Mouse (Mus musculus) forebrain, embryonic 16.5 days (tissue): ENCODE results near the gene Zfp273. TPM values are rescaled to one million over a fixed set of nuclear protein-coding genes. Genes with fewer than 3 reads are reported as not detected.
A peak's percentile ranks its signal among the peaks of the same experiment; 100 is the strongest.
"Not testable (repeated sequence)": the region's sequence is repeated elsewhere in the genome, so short reads cannot be mapped to it uniquely, and the experiment has no call there.

Source experiments
- ATAC-seq: fragments of 200-750 bp; cut with Nextera tagmentation; 2 replicates; pipeline ENCODE4 v1.8.0; 2017; ENCODE audit warnings: mild to moderate bottlenecking, moderate library complexity
- H3K27ac ChIP-seq: fragments of 300-500 bp; sonication (generic); 2 replicates; pipeline ENCODE4 v1.5.1; 2014; ENCODE audit warnings: low read length, control low read depth
- H3K27me3 ChIP-seq: fragments of 300-500 bp; sonication (generic); replicated peaks from 2 replicates; pipeline ENCODE4 v1.6.1; 2014; ENCODE audit warnings: low read length; ENCODE audit not compliant: control insufficient read depth, insufficient read depth
- H3K36me3 ChIP-seq: fragments of 300-500 bp; sonication (generic); 2 replicates; pipeline ENCODE4 v1.6.1; 2014; ENCODE audit not compliant: control insufficient read depth, insufficient read depth
- H3K4me1 ChIP-seq: fragments of 300-500 bp; sonication (generic); replicated peaks from 2 replicates; pipeline ENCODE4 v1.6.1; 2014; ENCODE audit warnings: low read length; ENCODE audit not compliant: control insufficient read depth, insufficient read depth
- H3K4me2 ChIP-seq: fragments of 300-500 bp; sonication (generic); 2 replicates; pipeline ENCODE4 v1.6.1; 2014; ENCODE audit warnings: mild to moderate bottlenecking, low read length, control low read depth
- H3K4me3 ChIP-seq: fragments of 300-500 bp; sonication (generic); replicated peaks from 2 replicates; pipeline ENCODE4 v1.5.1; 2014; ENCODE audit warnings: mild to moderate bottlenecking, low read length, control low read depth
- H3K9ac ChIP-seq: fragments of 300-500 bp; sonication (generic); replicated peaks from 2 replicates; pipeline ENCODE4 v1.6.1; 2014; ENCODE audit warnings: low read depth, low read length, control low read depth
- H3K9me3 ChIP-seq: fragments of 300-500 bp; sonication (generic); 2 replicates; pipeline ENCODE4 v1.6.1; 2016; ENCODE audit warnings: low read length; ENCODE audit not compliant: control insufficient read depth
- WGBS: fragments of 180-500 bp; shearing (Covaris S2); extraction: QIAGEN DNeasy Blood & Tissue Kit; methylation state at CpG from one replicate; pipeline ENCODE4 v1.1.7; 2014; 5-methylcytosine and 5-hydroxymethylcytosine counted together
- polyA plus RNA-seq: library from polyadenylated mRNA; unstranded; fragments of >200 nt; fragmentation: Nextera tagmentation; extraction: Ambion mirVana; gene quantifications from 2 replicates; pipeline ENCODE4 v1.2.1, GENCODE M21; 2015

The Zfp273 gene
- 15.1 and 17.0 TPM in 2 replicates for polyA plus RNA-seq

DNA sequence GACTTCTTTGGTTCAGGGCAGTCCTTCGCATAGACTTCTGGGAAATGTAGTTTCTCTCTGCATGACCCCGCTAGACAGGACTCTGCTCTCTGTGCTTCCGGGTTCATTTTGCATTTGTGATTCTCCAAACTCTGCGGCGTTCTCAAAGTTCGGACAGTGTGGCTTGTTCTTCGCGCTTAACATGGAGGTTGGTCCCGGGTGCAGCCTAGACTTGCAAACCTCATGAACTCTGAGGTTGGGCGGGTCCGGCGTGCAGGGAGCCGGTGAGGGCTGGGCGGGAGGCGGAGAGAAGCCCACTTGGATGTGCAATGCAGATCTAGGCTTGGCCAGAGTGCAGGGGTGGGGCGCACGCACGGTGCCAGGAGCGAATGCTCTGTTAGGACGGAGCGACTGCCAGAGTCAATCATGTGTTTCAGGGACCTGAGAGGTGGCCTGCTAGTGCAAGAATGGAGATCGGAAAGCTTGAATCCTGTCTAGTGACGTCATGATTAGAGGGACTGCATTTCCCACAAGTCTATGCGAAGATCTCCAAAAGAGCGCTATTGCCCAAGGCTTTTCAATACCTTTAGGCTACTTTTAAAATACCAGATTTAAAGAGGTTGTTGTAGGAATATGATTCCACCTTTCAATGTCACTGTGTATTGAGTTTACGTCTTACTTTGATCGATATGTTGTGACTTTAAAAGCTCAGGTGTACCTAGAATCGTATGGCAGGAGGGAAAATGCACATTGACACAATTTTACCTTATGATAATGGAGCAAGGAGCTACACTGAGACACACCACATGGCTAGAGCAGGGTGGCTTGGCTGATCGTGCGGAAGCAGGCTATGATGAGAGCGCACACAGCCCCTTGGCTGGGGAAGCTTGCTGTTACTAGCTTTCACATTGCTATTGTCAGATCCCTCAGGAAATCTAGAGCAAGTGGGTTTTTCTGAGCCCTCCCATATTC, at the start of gene Zfp273:
Gene Zfp273 (plus strand): TSS at position 31 of the 951 bp plus-strand sequence.
- H3K4me2 ChIP-seq: peak within 1 kb of the TSS; percentile 75
- peaks cover 6% of the 10 kb centered on the region for H3K9me3 ChIP-seq
- H3K27me3 ChIP-seq: no peaks in the 10 kb centered on the region
- peak within 1 kb of the TSS; percentile 78 for H3K9ac ChIP-seq
- peak within 1 kb of the TSS; percentile 91 for H3K4me3 ChIP-seq
- peak within 1 kb of the TSS; percentile 86 for H3K27ac ChIP-seq
- ATAC-seq: peak; percentile 96
- H3K4me1 ChIP-seq: peaks cover 3% of the 10 kb centered on the region
- 0 out of 2 replicates have a peak, but pooled peaks cover 3% of the 10 kb centered on the region for H3K36me3 ChIP-seq
- WGBS: 3% methylated on average over 31 of the region's 31 CpGs

DNA sequence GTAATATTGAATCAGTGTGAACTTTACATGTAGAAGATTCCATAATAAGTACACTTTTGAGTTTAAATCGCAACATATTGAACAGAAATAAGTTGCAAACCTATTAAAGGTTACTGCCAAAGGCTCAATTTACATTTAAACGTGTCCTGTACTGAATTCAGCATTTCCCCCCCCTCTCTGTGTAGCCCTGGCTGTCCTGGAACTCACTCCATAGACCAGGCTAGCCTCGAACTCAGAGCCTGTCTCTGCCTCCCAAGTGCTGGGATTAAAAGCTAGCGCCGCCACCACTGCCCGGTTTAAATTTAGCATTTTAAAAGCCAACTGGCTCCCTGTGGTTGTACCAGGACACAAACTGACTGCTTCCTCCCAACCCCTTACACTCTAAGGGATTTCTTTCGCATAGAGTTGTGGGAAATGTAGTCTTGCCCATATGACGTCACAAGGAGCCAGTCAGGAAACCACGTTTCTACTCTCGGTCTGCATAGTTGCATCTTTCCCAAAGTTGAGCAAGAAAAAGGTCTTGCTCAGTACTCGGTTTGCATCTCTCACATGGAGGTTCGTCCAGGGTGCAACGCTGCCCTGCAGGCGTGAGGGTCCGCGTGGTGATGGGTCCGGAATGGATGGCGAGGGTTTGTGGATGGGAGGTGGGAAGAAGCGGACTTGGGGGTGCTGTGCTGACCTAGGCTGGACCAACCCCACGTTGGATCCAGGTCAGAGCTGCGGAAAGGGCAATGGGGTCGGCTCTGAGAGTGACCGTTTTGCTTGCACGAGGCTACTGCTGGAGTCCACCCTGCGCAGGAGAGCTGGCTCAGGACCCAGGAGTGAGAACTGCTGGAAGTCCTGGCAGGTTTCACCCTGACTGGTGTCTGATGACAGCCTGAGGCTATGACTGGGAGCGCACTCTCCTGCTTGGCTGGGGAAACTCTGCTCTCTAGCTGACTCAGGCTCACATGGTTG, 34.0 kb upstream of the Zfp273 start, which contains the start of gene Zfp493:
Gene Zfp493 (plus strand): TSS at position 429 of the 957 bp plus-strand sequence.
- Histone ChIP-seq H3K9ac (peak within 1 kb of the TSS; percentile 79), H3K4me2 (peak within 1 kb of the TSS; percentile 89), H3K4me3 (peak within 1 kb of the TSS; percentile 87), H3K27ac (no peak within 1 kb of the TSS), H3K27me3 (no peaks in the 10 kb centered on the region), H3K36me3 (no peaks in the 10 kb centered on the region), H3K9me3 (no peaks in the 10 kb centered on the region), H3K4me1 (peaks cover 4% of the 10 kb centered on the region)
- peak; percentile 98 for ATAC-seq
- 7% methylated on average over 26 of the region's 26 CpGs for WGBS

DNA sequence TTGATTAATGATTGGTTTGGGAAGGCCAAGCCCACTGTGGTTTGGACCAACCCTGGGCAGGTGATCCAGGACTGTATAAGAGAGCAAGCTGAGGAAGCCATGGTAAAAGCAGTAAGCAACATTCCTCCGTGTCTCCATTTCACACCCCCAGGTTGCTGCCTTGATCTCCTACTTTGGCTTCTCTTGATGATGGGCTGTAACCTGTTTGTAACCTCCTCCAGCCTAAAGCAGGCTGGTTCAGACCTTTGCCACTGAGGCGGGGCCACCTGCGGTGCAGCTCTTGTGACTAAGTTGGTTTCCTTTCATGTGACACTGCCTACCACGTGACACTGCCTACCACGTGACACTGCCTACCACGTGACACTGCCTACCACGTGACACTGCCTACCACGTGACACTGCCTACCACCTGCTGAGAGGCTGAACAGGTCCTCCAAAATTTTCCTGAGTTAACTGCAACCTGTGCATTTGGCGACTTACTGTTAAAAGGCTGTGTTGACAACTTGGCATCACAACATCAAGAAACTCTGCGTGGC, 21.6 kb upstream of the Zfp273 start:
- H3K27me3 ChIP-seq: no peaks in the 10 kb centered on the region
- WGBS: 96% methylated on average over 10 of the region's 10 CpGs
- no peak overlapping the region for H3K4me3 ChIP-seq
- 0 out of 2 replicates have a peak, but pooled peaks cover 2% of the 10 kb centered on the region for H3K36me3 ChIP-seq
- no peaks in the 10 kb centered on the region for H3K9me3 ChIP-seq
- H3K4me2 ChIP-seq: no peak overlapping the region
- no peaks in the 10 kb centered on the region for H3K4me1 ChIP-seq
- no peak overlapping the region for H3K9ac ChIP-seq
- H3K27ac ChIP-seq: no peak overlapping the region
- no peak for ATAC-seq

DNA sequence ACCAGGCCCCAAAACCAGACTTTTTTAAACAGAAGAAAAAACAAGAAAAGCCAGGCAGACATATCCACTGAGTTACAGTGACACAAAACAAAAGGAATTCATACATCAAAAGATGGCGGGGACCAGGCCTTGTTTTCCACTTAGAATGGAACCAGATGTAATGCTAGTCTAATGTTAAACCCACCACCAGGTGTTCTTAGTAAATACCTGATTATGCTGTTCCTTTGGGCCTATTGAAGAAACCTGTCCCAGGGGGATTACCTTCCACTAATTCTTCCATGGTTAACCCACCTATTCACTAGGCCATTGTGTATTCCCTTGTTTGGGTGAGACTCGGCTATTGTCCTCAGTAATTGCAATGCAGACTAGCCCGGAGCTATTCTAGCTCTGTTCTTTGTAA, 14.9 kb upstream of the Zfp273 start:
- ATAC-seq: no peak
- Histone ChIP-seq H3K27me3 (no peaks in the 10 kb centered on the region), H3K9ac (no peak overlapping the region), H3K36me3 (no peaks in the 10 kb centered on the region), H3K9me3 (no peaks in the 10 kb centered on the region), H3K4me3 (no peak overlapping the region), H3K4me2 (no peak overlapping the region), H3K27ac (no peak overlapping the region), H3K4me1 (no peaks in the 10 kb centered on the region)
- 35% methylated on average over 3 of the region's 3 CpGs for WGBS

DNA sequence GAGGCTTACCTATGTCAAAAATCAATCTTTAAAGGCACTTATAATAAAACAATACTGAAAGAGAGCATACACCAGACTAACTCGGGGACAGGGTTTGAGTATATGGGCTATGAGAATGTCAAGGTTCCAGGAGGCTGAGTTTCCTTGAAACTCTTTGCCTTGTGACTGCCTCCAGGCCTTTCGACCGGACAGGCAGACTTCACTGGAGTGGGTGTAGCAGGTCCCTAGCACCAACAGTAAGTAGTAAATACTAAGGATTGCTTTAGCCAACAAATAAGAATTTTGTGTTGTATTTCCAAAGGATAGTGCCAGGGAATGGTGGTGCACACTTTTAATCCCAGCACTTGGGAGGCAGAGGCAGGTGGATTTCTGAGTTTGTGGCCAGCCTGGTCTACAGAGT, 14.4 kb upstream of the Zfp273 start:
- ATAC-seq, H3K27ac ChIP-seq, H3K9ac ChIP-seq, H3K36me3 ChIP-seq, H3K4me1 ChIP-seq, H3K9me3 ChIP-seq, H3K4me3 ChIP-seq, H3K4me2 ChIP-seq, H3K27me3 ChIP-seq: not testable (repeated sequence)
- 62% methylated on average over 3 of the region's 3 CpGs for WGBS

DNA sequence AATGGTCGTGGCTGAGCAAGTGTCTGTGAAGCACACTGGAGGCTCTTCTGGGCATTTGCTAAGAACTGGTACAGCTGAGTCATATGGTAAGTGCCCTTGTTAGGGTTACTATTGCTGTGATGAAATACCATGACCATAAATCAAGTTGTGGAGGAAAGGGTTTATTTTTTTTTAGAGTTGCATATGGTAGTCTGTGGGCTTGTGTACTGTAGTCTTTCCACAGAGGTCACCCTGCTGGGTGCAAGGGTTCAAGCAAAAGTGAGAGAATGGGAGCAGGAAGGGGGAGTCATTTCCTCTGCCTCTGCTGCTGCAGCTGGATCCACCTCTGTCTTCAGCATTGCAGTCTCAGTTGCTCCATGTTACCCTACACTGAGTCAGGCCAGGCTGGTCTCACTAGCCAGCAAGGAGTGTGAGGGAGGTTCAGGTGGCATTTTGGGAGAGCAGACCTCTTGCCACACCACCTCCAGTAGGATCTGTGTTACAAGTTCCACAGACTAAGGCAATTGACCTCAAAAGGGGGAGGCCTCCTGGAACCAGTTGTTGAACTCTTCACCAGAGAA, 1.8 kb upstream of the Zfp273 start:
- no peaks in the 10 kb centered on the region for H3K36me3 ChIP-seq
- peaks cover 3% of the 10 kb centered on the region for H3K4me1 ChIP-seq
- H3K4me3 ChIP-seq: no peak overlapping the region
- 76% methylated on average over 1 of the region's 1 CpGs for WGBS
- no peak for ATAC-seq
- no peak overlapping the region for H3K27ac ChIP-seq
- no peak overlapping the region for H3K9ac ChIP-seq
- H3K27me3 ChIP-seq: no peaks in the 10 kb centered on the region
- no peak overlapping the region for H3K4me2 ChIP-seq
- H3K9me3 ChIP-seq: no peaks in the 10 kb centered on the region

DNA sequence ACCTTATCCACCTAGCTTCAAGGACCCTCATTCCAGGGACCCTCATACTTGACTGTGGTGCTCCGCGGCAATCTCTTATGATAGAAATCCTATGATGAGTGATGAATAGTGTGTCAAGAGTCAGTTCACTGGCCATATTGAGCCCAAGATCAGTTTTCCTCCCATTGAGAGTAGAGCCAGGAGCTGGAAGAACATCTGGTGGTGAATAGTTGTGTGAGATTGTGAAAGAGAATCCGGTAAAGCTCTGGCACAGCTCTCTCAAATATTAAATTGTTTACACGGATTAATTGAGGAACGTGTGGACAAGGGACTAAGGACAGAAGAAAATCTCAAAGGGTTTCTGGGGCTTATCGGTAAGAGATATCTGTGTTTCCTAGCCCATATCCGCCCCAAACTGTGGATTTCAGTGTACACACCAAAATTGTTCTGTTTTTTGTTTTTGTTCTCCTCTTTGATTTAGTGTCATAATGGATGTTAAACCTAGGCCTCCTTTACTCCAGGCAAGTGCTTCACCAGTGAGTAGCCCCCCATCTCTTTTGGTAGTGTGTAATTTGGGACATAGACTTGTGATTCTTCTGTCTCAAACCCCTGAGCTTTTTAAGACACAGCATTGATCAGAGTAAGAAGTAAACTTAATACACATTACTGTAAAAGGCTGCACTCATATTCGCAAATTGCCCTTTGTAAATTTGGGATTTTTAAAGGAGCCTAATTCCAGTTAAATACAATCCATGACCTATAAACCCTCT, 405 bp upstream of the Zfp273 start:
- Histone ChIP-seq H3K27me3 (no peaks in the 10 kb centered on the region), H3K4me3 (peak overlapping the region; percentile 91), H3K9ac (no peak overlapping the region), H3K36me3 (0 out of 2 replicates have a peak, but pooled peaks cover 3% of the 10 kb centered on the region), H3K9me3 (no peaks in the 10 kb centered on the region; the same call in 1 of the 2 replicates), H3K4me2 (peak overlapping the region; percentile 75), H3K27ac (no peak overlapping the region), H3K4me1 (peaks cover 3% of the 10 kb centered on the region)
- WGBS: 79% methylated on average over 8 of the region's 8 CpGs
- no peak for ATAC-seq

DNA sequence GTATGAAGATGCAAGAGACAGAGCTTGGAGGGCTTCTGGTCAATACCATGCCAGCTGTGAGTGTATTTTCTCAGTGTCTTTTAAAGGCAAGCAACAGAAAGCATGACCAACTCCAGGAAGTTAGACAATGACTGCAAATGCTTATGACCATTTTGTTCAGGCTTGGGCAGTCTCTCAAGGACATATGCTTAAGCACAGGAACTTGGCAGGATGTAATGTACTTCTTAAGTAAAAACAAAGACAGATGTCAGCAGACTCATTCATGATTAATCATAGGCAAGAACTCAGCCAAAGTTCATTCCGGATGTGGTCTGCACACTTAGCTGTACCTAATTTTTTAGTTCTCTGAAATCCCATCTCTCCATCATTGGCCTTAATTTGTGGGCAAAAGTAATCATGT, 5.1 kb downstream of the Zfp273 start:
- H3K27ac ChIP-seq: no peak overlapping the region
- WGBS: 88% methylated on average over 1 of the region's 1 CpGs
- peaks cover 16% of the 10 kb centered on the region for H3K9me3 ChIP-seq
- ATAC-seq: no peak
- H3K4me3 ChIP-seq: no peak overlapping the region
- no peak overlapping the region for H3K4me2 ChIP-seq
- H3K36me3 ChIP-seq: 0 out of 2 replicates have a peak, but pooled peaks cover 14% of the 10 kb centered on the region
- no peak overlapping the region for H3K9ac ChIP-seq
- peaks cover 3% of the 10 kb centered on the region for H3K4me1 ChIP-seq
- no peaks in the 10 kb centered on the region for H3K27me3 ChIP-seq
